Mouse (Mus musculus) cerebellum, adult (tissue): Measurements from ENCODE around the gene Tssk2.

ENCODE experiments used
- ATAC-seq: cut with Nextera tagmentation; 2 replicates; pipeline ENCODE4 v1.9.2; 2017; ENCODE audit warnings: mild to moderate bottlenecking, moderate library complexity, mixed read lengths; ENCODE audit not compliant: insufficient number of reproducible peaks, low FRiP score, low TSS enrichment

Tssk2 gene

DNA sequence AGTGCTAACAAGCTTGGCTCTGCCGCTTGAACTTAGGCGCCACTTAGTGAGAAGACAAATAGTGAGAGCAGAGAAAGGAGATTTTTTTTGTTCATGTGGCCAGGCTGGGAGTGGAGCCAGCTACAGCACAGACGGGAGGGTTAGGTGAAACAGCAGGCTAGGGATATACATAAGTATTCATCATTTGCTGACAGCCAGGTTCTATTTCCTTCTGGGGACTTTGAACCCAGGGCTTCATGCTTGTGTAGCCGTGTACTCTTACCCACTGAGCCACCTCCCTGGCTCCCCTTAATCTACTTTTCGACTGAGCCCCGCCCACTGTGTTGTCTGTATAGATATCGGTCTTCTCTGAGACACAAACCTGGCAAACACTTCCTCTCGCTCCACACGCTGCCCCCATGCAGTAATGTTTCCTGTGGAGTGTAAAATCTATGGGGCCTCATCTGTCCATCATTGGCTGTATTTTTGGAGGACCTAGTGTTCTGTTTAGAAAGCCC is 40.9 kb downstream of the Tssk2 start:
- ATAC-seq, result no peak

DNA sequence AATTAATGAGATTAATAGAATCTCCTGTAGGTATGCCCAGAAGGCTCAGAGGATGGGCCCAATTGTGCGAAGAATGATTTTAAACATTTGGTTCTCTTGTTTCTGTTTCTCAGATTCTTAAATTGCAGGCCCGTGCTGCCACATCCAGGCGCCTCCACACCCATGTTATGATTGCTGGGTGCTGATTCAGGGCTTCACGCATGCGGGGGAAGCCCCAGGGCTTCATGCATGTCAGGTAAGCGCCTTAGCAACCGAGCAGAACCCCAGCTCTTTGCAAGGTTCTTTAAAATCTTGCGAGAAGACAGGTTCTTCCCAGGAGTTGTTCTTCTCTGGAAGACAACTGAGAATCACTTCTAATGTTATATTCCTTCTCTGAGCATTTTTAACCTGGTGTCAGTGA is 45.0 kb downstream of the Tssk2 start:
- ATAC-seq, result no peak

DNA sequence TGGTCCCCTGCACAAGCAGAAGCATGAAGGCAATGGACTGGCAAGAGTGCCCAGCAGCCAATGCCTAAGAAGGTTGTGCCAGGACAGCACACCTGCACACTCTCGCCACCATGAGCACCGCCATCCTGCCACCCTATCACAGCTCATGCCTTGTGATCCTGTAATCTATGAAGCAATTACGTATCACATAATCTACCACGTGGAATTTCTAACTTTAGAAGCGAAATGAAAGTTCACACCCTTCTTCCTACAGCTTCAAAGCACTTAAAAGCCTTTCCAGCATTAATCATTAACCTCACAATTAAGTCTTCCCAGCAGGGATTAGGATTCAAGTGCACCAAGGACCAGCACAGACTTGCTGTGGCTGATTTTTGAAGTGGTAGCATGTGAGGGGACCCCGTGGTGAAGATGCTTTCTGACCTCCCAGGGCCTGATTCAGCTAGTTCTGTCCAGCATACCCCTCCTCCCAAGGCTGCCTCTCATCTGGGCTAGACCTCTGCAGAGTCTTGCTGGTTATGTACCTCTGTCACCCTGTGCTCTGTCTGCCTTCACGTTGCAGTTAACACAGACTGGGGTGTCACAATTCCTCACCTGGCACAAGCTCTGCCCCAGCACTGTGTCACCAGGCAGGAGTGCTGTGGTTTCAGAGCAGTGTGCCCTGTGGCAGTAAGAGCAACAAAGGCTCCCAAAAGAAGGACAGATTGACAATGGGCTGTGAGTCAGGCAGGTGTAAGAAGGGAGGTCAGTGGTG is 46.8 kb downstream of the Tssk2 start:
- ATAC-seq, result no peak

DNA sequence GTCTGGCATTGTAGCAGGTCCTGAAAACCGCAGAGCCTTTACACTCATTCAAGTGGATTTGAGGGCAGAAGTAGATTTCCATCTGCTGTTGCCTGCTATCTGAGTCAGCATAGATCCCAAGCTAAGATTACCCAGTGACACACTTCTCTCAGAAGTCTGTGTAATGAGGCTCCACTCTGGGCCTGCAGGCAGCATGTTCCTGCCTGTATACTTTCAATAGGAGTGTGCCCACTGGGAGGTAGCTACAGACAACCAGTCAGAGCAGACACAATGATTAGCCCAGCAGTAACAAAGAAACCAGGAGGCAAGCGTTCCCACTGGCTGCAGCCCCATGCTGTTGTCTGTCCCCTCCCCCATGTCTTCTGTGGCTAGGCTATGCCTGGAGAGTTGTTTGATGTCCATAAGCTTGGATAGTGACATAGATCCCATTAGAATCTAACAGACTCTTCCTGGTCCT is 51.0 kb downstream of the Tssk2 start:
- no peak for ATAC-seq
